Mouse (Mus musculus) 3T3-L1 (cell line): ENCODE measurements around the gene Cdk1.

Source experiments
- DNase-seq: peaks from one replicate; pipeline ENCODE4 v3.0.0-alpha.2; 2015; ENCODE audit warnings: low read depth, low spot score

Gene Cdk1

GRCm38 (mm10) chr10:69348206-69348605 lies 4.5 kb downstream of the Cdk1 start:
- DNase-seq, result no peak

- no peak for DNase-seq
Measured at GRCm38 (mm10) chr10:69342328-69342727, 10.4 kb downstream of the Cdk1 start.

GRCm38 (mm10) chr10:69341570-69342227 lies 11.0 kb downstream of the Cdk1 start:
- DNase-seq, result no peak

- DNase-seq, result no peak
Measured at GRCm38 (mm10) chr10:69340001-69340400, 12.7 kb downstream of the Cdk1 start.

GRCm38 (mm10) chr10:69336219-69336618 lies 16.5 kb downstream of the Cdk1 start:
- DNase-seq, result no peak

DNA sequence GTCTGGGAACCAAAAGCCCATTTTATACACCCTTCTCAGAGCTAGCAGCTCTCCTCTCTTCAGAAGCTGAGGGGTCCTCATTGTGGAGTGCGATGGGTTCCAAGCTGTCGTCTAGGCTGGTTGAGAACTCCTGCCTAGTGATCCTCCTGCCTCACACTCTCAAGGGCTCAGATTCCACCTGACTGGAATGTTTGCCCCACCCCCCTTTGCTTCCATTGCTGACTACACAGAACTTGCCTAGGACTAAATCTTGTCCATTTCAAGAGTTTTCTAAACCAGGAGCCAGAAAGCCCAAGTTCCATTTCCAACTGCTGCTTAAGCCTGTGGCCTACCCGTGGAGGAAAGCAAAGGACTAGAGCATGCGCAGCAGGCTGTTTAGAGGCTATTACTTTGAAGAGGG lies 17.1 kb downstream of the Cdk1 start:
- no peak for DNase-seq

- DNase-seq, result no peak
Measured at GRCm38 (mm10) chr10:69335195-69335536, 17.6 kb downstream of the Cdk1 start.

DNA sequence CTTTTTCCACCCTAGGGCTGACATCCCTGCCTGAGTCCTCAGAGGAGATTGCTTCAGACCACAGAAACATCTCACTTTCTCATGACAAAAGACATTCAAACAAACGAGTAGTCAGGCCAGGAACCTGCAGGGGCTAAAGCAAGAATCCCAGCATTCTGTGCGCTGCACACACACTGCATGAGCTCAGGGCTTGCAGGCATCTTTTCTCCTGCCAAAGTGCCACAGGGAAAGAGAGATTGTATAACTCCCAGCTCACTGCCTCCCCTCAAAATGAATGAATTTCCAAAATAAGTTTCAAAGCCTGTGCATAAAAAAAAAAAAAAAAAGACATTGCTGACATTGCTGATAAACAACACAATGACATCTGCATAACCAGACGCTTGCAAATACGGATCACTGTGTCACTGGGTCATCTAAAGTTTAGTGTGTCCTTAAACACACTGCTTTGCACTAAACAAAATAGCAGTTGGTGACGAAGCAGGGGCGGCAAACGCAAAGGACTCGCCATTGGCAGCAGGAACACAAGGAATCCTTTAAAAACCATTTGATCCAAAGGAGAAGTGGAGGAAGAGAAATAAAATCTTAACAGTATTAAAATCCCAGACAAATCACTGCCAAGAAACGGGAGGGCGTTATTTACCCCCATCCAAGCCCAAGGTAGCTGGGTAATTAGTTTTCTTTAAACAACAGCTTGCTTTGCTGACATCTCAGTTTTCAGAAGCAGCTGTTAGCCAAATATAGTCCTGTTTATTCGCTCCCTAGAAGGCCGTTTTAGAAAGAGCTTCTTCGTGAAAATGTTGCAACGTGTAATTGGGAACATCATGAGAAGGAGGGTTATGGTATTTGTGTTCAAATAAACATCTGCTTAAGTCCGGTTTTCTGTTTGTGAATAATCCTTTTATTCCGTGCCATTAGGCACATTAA lies 18.2 kb downstream of the Cdk1 start:
- no peak for DNase-seq

DNA sequence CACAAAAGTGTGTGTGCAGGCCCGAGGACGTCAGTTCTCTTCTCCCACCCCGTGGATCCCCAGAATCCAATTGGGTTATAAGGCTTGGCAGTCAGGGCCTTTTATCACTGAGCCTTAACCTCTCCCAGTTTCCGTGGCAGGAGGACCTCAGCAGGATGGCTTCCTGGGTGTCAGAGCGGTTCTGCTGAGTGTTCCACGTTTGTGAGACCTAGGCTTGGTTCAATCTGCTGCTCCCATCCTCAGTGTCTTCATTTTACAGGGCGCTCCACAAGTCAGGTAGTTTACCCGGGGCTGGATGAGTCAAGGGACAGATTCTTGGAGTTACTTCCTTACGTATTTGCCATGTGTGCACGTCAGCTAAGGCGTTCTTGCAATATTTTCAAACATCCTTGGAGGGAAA lies 19.5 kb downstream of the Cdk1 start:
- DNase-seq, result no peak

GRCm38 (mm10) chr10:69331231-69331630 lies 21.5 kb downstream of the Cdk1 start:
- DNase-seq, result no peak

DNA sequence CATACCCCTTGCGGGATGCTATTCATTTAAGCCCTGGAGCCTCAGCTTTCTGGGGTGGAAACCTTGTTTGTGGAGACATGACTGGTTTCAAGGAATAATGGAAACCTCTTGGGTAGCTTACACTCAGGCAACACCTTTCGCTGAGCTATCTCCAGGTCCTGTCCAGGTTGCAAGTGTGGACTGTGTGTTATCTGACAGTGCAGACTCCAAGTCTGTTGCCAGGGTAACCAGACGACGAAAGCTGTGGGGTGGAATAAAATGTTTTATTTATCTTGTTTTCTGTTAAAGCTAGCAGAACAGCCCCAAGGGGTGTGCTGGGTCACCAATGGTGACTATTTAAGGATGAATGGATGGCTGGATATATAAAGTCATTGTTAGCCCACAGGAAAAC lies 24.1 kb downstream of the Cdk1 start:
- DNase-seq, result no peak

- DNase-seq, result no peak
Measured at GRCm38 (mm10) chr10:69328029-69328655, 24.6 kb downstream of the Cdk1 start.

DNA sequence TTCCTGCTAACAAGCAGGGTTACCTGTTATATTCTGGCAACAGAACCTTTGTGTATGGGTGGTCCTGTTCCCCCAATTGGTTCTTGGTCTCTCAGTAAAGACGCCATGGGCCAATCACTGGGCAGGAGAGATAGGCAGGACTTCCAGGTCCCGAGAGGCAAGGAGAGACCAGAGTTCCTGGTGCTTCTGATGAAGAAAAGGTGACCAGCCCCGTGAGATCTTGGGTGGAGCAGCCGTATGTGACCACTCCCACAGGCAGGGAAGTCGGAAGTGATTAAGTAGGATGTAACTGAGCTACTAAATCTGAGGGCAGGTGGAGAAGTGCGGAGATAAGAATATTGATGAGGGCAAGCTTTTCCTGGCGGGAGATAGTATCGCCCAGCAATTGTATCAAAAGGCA lies 25.4 kb downstream of the Cdk1 start:
- no peak for DNase-seq

DNA sequence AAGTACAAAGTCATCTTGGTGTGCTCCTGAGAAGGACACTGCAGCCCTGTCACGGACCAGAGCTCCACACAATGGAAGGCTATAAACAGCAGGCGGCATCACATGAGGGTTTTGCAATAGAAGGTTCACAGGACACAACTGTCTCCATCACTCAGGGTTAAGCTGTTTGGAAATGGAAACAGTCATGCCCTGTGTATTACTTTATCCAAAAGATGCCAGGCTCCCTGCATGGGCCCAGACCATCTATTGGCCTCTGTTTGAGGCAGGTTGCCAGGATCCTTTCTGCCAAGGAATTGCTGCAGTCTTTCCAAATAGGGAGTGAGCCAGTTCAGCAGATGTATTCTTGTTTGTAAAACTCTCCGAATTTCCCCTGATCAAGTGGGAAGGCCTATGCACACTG lies 26.3 kb downstream of the Cdk1 start:
- no peak for DNase-seq

DNA sequence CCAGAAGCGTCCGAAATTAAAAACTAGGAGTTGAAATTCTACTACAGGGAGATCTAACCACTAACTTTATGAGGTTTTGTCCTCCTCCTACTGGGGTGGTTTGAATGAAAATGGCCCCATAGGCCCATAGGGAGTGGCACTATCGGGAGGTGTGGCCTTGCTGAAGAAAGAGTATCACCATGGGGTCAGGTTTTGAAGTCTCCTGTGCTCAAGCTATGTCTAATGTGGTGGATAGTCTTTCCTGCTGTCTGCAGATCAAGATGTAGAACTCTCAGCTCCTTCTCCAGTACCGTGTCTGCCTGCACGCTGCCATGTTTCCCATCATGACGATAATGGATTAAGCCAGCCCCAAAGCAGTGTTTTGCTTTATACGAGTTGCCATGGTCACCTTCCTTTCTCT lies 27.9 kb downstream of the Cdk1 start:
- no peak for DNase-seq

- no peak for DNase-seq
Measured at GRCm38 (mm10) chr10:69323986-69324385, 28.8 kb downstream of the Cdk1 start.

- no peak for DNase-seq
Measured at GRCm38 (mm10) chr10:69321519-69322035, 31.2 kb downstream of the Cdk1 start.

GRCm38 (mm10) chr10:69320667-69321518 lies 31.8 kb downstream of the Cdk1 start:
- peak; percentile 94 for DNase-seq

- DNase-seq, result no peak
Measured at GRCm38 (mm10) chr10:69318514-69318913, 34.2 kb downstream of the Cdk1 start.

DNA sequence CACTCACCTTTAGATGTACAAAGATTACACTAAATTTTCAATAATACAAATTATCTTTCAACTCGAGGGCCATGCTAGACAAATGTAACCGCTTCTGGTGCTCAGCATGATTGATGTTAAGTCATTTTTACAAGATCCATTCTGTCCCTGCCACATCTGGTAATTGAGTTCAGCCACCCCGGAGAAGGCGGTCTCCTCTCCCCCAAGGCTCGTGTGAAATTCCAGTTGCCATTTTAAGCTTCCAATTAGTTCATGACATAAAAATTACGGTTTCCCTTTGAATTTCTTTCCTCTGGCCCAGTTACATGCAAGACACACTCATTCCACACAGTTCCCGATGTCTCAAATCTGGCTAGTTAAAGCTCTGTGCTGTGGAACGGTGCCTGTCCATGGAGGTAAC lies 38.8 kb downstream of the Cdk1 start:
- no peak for DNase-seq

DNA sequence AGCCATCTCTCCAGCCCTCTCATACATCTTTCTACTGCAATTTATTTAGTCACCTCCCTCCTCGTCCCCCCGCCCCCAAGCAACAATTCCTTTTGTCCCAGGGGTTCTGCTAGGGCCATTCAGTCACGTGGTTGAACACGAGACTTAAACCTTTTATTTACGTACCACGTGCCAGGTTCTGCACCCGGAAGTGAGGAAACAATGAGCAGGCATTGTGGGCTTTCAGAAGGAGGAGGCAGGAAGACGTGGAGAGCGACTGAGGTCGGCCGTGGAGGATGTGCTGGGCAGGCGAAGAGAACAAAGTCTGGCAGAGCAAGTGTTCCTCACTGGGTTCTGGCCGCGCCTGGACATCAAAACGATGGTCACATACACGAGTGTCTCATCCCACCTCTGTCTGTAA lies 40.9 kb downstream of the Cdk1 start:
- no peak for DNase-seq

DNA sequence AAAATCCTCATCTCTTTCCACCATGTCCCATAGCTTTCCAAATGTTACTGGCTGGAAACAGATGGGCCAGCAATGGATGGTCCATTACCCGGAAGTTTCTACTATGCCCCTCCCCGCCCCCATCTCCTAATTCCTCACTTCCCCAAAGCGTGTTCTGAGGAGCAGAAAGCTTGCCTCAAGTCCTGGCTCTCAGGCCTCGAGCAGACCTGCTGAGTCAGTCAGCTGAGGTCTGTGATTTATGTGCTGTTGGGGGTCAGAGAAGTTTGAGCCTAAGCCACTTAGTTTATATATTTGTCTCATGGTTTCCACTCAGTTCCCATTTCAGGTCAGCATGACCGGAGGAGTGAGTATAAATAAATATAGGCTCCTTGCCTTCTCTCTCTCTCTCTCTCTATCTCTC lies 43.6 kb downstream of the Cdk1 start:
- DNase-seq, result no peak
